Mouse (Mus musculus) limb, embryonic 13.5 days (tissue): ENCODE measurements at regions not wholly inside any gene's neighbourhood (a gene's known extent, or its start where the extent isn't known, plus 50 kb on each side); places are given as distances from the start of the nearest gene placed in this dataset.

Experiments used
- ATAC-seq: fragments of 200-750 bp; cut with Nextera tagmentation; 2 replicates; pipeline ENCODE4 v1.8.0; 2017; ENCODE audit warnings: low read depth, moderate number of reproducible peaks, moderate TSS enrichment; ENCODE audit not compliant: low FRiP score
- H3K27ac ChIP-seq: fragments of 300-500 bp; sonication (generic); 2 replicates; pipeline ENCODE4 v1.5.1; 2015; ENCODE audit warnings: inconsistent platforms, mild to moderate bottlenecking, moderate library complexity
- H3K27me3 ChIP-seq: fragments of 300-500 bp; sonication (generic); 2 replicates; pipeline ENCODE4 v1.6.1; 2015; ENCODE audit warnings: mild to moderate bottlenecking, inconsistent platforms
- H3K36me3 ChIP-seq: fragments of 300-500 bp; sonication (generic); 2 replicates; pipeline ENCODE4 v1.6.1; 2015; ENCODE audit warnings: inconsistent platforms, mild to moderate bottlenecking, moderate library complexity
- H3K4me1 ChIP-seq: fragments of 300-500 bp; sonication (generic); 2 replicates; pipeline ENCODE4 v1.6.1; 2015; ENCODE audit warnings: inconsistent platforms
- H3K4me2 ChIP-seq: fragments of 300-500 bp; sonication (generic); replicated peaks from 2 replicates; pipeline ENCODE4 v1.6.1; 2015; ENCODE audit warnings: inconsistent platforms, mild to moderate bottlenecking, moderate library complexity
- H3K4me3 ChIP-seq: fragments of 300-500 bp; sonication (generic); 2 replicates; pipeline ENCODE4 v1.5.1; 2015; ENCODE audit warnings: moderate library complexity, mild to moderate bottlenecking, inconsistent platforms
- H3K9ac ChIP-seq: fragments of 300-500 bp; sonication (generic); 2 replicates; pipeline ENCODE4 v1.6.1; 2015; ENCODE audit warnings: mild to moderate bottlenecking, inconsistent platforms
- H3K9me3 ChIP-seq: fragments of 300-500 bp; sonication (generic); 2 replicates; pipeline ENCODE4 v1.6.1; 2016; ENCODE audit warnings: inconsistent platforms
- WGBS: fragments of 180-500 bp; shearing (Covaris S2); methylation state at CpG from one replicate; pipeline ENCODE4 v1.1.7; 2015; 5-methylcytosine and 5-hydroxymethylcytosine counted together

DNA sequence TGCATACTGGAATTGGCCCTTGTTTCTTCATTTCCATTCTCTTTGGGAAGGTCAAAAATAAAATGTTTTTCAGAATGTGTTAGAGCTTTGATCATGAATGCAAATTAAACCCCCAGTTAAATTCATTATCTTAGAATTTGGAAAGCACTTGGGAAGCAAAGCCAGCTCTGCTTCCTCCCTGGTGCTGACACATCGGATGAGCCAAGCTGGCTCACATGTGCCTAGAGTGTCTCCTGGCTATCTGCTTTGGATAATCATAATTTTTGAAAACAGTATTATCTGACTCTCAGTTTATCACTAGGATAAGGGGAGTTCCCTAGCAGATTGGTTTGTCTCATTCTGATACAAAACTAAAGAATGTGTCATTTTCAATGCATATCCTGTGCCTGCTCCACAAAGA lies 649.4 kb upstream of the Chordc1 start:
- Histone ChIP-seq H3K4me2 (no peak overlapping the region), H3K4me1 (no peaks in the 10 kb centered on the region), H3K36me3 (no peaks in the 10 kb centered on the region), H3K9me3 (no peaks in the 10 kb centered on the region), H3K27me3 (no peaks in the 10 kb centered on the region), H3K9ac (no peak overlapping the region), H3K4me3 (no peak overlapping the region), H3K27ac (no peak overlapping the region)
- no peak for ATAC-seq
- WGBS: 94% methylated on average over 1 of the region's 1 CpGs

GRCm38 (mm10) chr9:17645882-17646626 lies 645.9 kb upstream of the Chordc1 start:
- H3K4me1 ChIP-seq: no peaks in the 10 kb centered on the region
- ATAC-seq: no peak
- WGBS: 86% methylated on average over 4 of the region's 4 CpGs

GRCm38 (mm10) chr9:17653818-17654217 lies 638.1 kb upstream of the Chordc1 start:
- Histone ChIP-seq H3K36me3 (no peaks in the 10 kb centered on the region), H3K27ac (no peak overlapping the region), H3K9ac (no peak overlapping the region), H3K27me3 (no peaks in the 10 kb centered on the region), H3K4me2 (no peak overlapping the region), H3K4me1 (no peaks in the 10 kb centered on the region), H3K9me3 (no peaks in the 10 kb centered on the region), H3K4me3 (no peak overlapping the region)
- ATAC-seq: no peak

More at GRCm38 (mm10) chr9:17645882-17646626, 645.9 kb upstream of the Chordc1 start:
- no peak overlapping the region for H3K4me3 ChIP-seq
- no peaks in the 10 kb centered on the region for H3K9me3 ChIP-seq
- no peaks in the 10 kb centered on the region for H3K27me3 ChIP-seq
- no peaks in the 10 kb centered on the region for H3K36me3 ChIP-seq
- no peak overlapping the region for H3K4me2 ChIP-seq
- H3K27ac ChIP-seq: no peak overlapping the region
- no peak overlapping the region for H3K9ac ChIP-seq

DNA sequence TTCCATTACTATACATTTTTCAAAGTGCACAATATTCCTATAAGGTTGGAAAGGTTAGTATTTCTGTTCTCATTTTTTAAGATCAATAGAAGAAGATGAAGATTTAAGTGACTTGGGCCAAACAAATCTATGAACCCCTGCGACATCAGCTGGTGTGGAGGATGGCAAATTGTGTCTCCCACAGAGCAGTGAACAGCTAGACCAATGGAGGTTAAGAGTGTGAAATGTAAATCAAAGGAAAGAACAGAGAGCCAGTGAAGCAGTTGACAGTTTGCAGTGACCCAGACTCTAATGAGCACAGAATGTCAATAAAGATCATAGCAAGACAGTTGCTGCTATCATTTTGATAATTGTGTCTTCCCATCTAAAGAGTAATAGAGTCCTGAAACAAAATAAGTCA lies 627.8 kb upstream of the Chordc1 start:
- Histone ChIP-seq H3K36me3 (no peaks in the 10 kb centered on the region), H3K4me1 (no peaks in the 10 kb centered on the region), H3K27ac (no peak overlapping the region), H3K4me2 (no peak overlapping the region), H3K9me3 (no peaks in the 10 kb centered on the region), H3K27me3 (no peaks in the 10 kb centered on the region), H3K4me3 (no peak overlapping the region), H3K9ac (no peak overlapping the region)
- 69% methylated on average over 1 of the region's 1 CpGs for WGBS
- ATAC-seq: no peak

GRCm38 (mm10) chr9:17668260-17668659 lies 623.7 kb upstream of the Chordc1 start:
- H3K27me3 ChIP-seq: no peaks in the 10 kb centered on the region
- no peak overlapping the region for H3K9ac ChIP-seq
- no peaks in the 10 kb centered on the region for H3K4me1 ChIP-seq
- no peak overlapping the region for H3K4me3 ChIP-seq
- no peak for ATAC-seq
- no peaks in the 10 kb centered on the region for H3K9me3 ChIP-seq
- H3K27ac ChIP-seq: no peak overlapping the region
- no peaks in the 10 kb centered on the region for H3K36me3 ChIP-seq
- no peak overlapping the region for H3K4me2 ChIP-seq
- WGBS: 76% methylated on average over 1 of the region's 1 CpGs

DNA sequence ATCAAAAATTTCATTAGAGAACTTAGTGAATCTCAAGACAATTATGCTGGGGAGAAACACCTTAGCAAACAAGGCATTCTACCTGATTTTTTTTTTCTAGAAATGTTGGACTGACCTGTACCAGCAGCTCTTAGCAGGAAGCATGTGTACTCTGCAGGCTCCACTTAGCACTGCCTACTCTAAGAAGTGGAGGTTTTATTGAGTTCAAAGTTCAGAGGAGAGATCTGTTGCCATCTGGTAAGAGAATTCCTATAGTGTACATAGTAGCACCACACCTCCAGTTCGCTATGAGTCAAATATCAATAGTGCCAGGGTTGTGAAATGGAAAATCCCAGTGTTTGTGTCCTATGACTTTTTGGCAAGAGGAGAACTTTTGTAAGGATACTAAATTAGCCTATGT lies 616.4 kb upstream of the Chordc1 start:
- H3K4me2 ChIP-seq: no peak overlapping the region
- no peak overlapping the region for H3K4me3 ChIP-seq
- H3K27me3 ChIP-seq: no peaks in the 10 kb centered on the region
- no peaks in the 10 kb centered on the region for H3K4me1 ChIP-seq
- H3K27ac ChIP-seq: no peak overlapping the region
- H3K36me3 ChIP-seq: no peaks in the 10 kb centered on the region
- no peak overlapping the region for H3K9ac ChIP-seq
- no peak for ATAC-seq
- H3K9me3 ChIP-seq: no peaks in the 10 kb centered on the region
- WGBS: 73% methylated on average over 1 of the region's 1 CpGs
